Mouse (Mus musculus): ENCODE results near the gene Spdef. TPM values are rescaled to one million over a fixed set of nuclear protein-coding genes. Genes with fewer than 3 reads are reported as not detected.

The Spdef gene
- polyA plus RNA-seq, 1 experiment from 2014 or later, result 0.94 TPM

DNA sequence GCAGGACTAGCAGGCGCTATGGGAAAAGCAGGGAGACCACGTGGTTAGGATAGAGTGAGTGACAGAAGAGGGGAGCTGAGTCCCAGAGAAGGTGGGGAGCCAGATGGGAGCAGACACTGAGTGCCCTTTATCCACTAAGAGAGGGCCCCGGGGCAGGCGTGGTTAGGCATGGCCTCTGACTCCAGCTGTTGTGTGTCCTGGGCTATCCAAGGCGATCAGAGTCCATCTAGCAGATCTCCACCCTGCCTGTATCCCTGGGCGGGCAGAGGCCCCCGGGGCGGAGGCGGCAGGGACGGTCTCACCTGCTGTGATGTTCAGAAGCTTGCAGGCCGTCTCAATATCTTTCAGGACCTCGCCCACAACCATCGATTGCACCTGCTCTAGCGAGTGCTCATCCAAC is 9.1 kb downstream of the Spdef start:
- Histone ChIP-seq H3K27ac (no peak overlapping the region), H3K27me3 (ENCODE audit: control insufficient read depth, insufficient read depth, low read length) (no peaks in the 10 kb centered on the region), H3K36me3 (replicated peaks; ENCODE audit: control insufficient read depth, insufficient read depth) (no peaks in the 10 kb centered on the region), H3K9me3 (ENCODE audit: control insufficient read depth, low read length) (no peaks in the 10 kb centered on the region), H3K4me1 (replicated peaks; ENCODE audit: control insufficient read depth, insufficient read depth, low read length) (0 out of 2 replicates have a peak, but pooled peaks cover 9% of the 10 kb centered on the region), H3K4me2 (replicated peaks) (no peak overlapping the region), H3K4me3 (replicated peaks; ENCODE audit: low read length) (no peak overlapping the region), H3K9ac (no peak overlapping the region)
- no peak for DNase-seq (ENCODE audit: low spot score)
- WGBS, result 73% methylated on average over 14 of the region's 14 CpGs
- ATAC-seq (ENCODE audit: low FRiP score), result no peak

DNA sequence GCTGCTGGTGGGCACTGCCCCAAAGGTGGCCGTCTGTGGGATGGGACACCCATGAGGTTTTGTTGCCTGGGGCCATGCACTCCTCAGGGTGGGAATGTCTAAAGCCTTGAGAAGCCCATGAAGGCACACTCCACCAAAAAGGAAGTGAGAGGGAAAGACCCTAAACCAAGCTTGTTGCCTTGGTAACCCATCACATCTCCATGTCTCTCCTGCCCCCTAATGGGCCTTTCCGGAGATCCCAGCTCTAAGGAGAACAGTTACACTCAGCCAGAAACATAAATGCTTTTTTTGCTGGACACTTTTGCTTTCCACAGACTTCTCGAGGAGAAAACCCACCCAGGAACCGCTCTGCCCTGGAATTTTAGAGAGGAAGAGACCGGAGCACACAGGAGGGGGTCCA is 10.5 kb downstream of the Spdef start:
- H3K4me3 ChIP-seq (replicated peaks; ENCODE audit: low read length), result no peak overlapping the region
- no peaks in the 10 kb centered on the region for H3K36me3 ChIP-seq (replicated peaks; ENCODE audit: control insufficient read depth, insufficient read depth)
- DNase-seq (ENCODE audit: low spot score), result peak; percentile 55
- 53% methylated on average over 5 of the region's 5 CpGs for WGBS
- H3K4me2 ChIP-seq (replicated peaks), result no peak overlapping the region
- no peaks in the 10 kb centered on the region for H3K9me3 ChIP-seq (ENCODE audit: control insufficient read depth, low read length)
- H3K27me3 ChIP-seq (ENCODE audit: control insufficient read depth, insufficient read depth, low read length), result no peaks in the 10 kb centered on the region
- H3K4me1 ChIP-seq (replicated peaks; ENCODE audit: control insufficient read depth, insufficient read depth, low read length), result 0 out of 2 replicates have a peak, but pooled peaks cover 9% of the 10 kb centered on the region
- no peak overlapping the region for H3K9ac ChIP-seq
- no peak for ATAC-seq (ENCODE audit: low FRiP score)
- H3K27ac ChIP-seq, result no peak overlapping the region

DNA sequence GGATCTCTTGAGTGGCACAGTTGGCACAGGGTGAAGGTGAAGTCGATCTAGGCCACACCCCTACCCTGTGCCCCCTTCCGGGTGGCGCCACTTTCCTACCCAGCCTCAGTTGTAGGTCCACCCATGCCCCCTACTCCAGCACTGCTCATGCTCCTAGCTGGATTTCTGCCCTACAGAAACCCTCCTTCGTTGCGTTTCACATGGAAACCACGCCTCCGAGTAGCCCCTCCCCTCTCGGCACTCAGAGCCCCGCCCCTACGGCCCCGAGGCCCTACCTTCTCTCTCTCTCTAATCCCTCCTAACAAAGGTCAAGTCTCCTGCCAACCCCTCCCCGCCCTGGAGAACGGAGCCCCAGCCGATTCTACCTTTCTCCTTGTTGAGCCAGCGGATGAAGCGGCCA is 12.0 kb downstream of the Spdef start:
- WGBS, result 4% methylated on average over 16 of the region's 16 CpGs
- Histone ChIP-seq H3K9me3 (ENCODE audit: control insufficient read depth, low read length) (no peaks in the 10 kb centered on the region), H3K9ac (peak overlapping the region; percentile 4; the same call in 1 of the 2 replicates), H3K4me2 (replicated peaks) (peak overlapping the region; percentile 39), H3K27ac (no peak overlapping the region), H3K27me3 (ENCODE audit: control insufficient read depth, insufficient read depth, low read length) (no peaks in the 10 kb centered on the region), H3K4me3 (replicated peaks; ENCODE audit: low read length) (peak overlapping the region; percentile 6; the same call in 1 of the 2 replicates), H3K4me1 (replicated peaks; ENCODE audit: control insufficient read depth, insufficient read depth, low read length) (0 out of 2 replicates have a peak, but pooled peaks cover 9% of the 10 kb centered on the region), H3K36me3 (replicated peaks; ENCODE audit: control insufficient read depth, insufficient read depth) (no peaks in the 10 kb centered on the region)
- ATAC-seq (ENCODE audit: low FRiP score), result no peak
- DNase-seq (ENCODE audit: low spot score), result no peak

DNA sequence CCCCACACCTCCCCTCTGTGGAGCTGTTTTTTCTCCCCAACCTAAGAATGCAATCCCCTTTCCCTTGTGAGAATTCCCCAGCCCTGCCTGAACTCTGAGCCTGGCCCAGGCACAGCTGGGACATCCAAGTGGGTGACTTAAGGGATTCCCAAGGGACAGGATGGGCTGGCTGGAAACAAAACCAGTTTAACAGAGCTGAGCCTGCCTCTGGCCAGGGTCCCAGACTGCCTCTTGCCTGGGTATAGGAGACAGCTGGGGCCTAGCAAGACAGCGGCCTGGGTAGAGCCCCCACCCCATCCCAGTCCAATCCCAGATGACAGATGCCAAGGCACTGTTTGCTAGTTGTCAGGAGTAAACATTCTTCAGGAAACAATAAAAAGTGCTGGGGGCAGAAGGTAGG is 15.9 kb downstream of the Spdef start:
- H3K4me2 ChIP-seq (replicated peaks), result no peak overlapping the region
- DNase-seq (ENCODE audit: low spot score), result no peak
- no peak overlapping the region for H3K9ac ChIP-seq
- no peak overlapping the region for H3K4me3 ChIP-seq (replicated peaks; ENCODE audit: low read length)
- no peaks in the 10 kb centered on the region for H3K9me3 ChIP-seq (ENCODE audit: control insufficient read depth, low read length)
- 60% methylated on average over 1 of the region's 1 CpGs for WGBS
- no peaks in the 10 kb centered on the region for H3K36me3 ChIP-seq (replicated peaks; ENCODE audit: control insufficient read depth, insufficient read depth)
- peaks cover 6% of the 10 kb centered on the region; the same call in 1 of the 2 replicates for H3K4me1 ChIP-seq (replicated peaks; ENCODE audit: control insufficient read depth, insufficient read depth, low read length)
- no peak overlapping the region for H3K27ac ChIP-seq
- H3K27me3 ChIP-seq (ENCODE audit: control insufficient read depth, insufficient read depth, low read length), result no peaks in the 10 kb centered on the region
- no peak for ATAC-seq (ENCODE audit: low FRiP score)

DNA sequence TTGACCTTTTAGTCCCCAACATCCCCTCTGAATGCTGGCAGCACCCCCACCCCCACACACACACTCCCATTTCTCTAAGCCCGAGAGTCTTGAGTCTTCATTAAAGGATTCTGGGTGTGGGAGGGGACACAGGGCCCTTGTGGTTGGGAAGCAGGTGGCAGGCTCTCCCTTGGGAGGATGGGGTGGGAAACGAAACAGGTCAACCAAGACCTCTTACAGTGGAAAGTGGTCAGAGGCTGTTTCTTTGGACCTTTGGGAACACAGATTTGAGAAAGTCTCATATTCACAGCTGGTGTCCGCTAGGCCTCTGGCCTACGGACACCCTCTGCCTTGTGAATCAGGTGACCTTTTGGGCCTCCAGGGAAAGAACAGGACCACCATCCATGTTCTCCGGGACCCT is 19.1 kb downstream of the Spdef start:
- H3K36me3 ChIP-seq (replicated peaks; ENCODE audit: control insufficient read depth, insufficient read depth), result 0 out of 2 replicates have a peak, but pooled peaks cover 5% of the 10 kb centered on the region
- no peak for DNase-seq (ENCODE audit: low spot score)
- no peaks in the 10 kb centered on the region; the same call in 1 of the 2 replicates for H3K4me1 ChIP-seq (replicated peaks; ENCODE audit: control insufficient read depth, insufficient read depth, low read length)
- no peak overlapping the region for H3K4me2 ChIP-seq (replicated peaks)
- H3K27me3 ChIP-seq (ENCODE audit: control insufficient read depth, insufficient read depth, low read length), result no peaks in the 10 kb centered on the region
- ATAC-seq (ENCODE audit: low FRiP score), result no peak
- H3K9me3 ChIP-seq (ENCODE audit: control insufficient read depth, low read length), result no peaks in the 10 kb centered on the region
- no peak overlapping the region for H3K4me3 ChIP-seq (replicated peaks; ENCODE audit: low read length)
- WGBS, result 74% methylated on average over 5 of the region's 5 CpGs
- H3K27ac ChIP-seq, result no peak overlapping the region
- H3K9ac ChIP-seq, result no peak overlapping the region

DNA sequence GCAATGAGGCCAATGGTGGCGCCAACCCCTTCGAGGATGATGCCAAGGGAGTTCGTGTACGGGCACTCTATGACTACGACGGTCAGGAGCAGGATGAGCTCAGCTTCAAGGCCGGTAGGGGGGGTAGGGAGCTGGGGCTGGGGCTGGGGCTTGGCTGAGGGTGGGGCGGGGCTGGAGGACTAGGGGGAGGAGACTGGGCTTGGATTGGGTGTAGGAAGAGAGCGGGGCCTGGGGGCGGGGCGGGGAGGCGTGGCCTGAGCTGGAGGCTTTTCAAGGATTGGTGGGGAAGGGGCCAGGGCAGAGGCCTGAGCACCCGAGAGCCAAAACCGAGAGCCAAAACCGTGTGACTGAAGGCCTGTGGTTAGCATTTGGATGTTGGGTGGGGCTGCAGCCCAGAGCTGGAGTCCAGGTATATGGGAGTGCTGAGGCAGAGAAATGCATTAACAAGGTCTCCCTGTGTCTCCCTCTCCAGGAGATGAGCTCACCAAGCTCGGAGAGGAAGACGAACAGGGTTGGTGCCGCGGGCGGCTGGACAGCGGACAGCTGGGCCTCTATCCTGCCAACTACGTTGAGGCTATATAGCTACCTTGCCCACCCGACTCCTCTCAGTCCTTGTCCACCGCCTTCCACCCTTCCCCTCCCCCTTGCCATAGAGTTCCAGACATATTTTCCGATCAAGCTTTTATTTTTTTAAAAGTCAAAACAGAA is 20.6 kb downstream of the Spdef start:
- Histone ChIP-seq H3K36me3 (replicated peaks; ENCODE audit: control insufficient read depth, insufficient read depth) (0 out of 2 replicates have a peak, but pooled peaks cover 8% of the 10 kb centered on the region), H3K27me3 (ENCODE audit: control insufficient read depth, insufficient read depth, low read length) (no peaks in the 10 kb centered on the region), H3K9ac (no peak overlapping the region; the same call in 1 of the 2 replicates), H3K27ac (no peak overlapping the region), H3K4me1 (replicated peaks; ENCODE audit: control insufficient read depth, insufficient read depth, low read length) (no peaks in the 10 kb centered on the region; the same call in 1 of the 2 replicates), H3K9me3 (ENCODE audit: control insufficient read depth, low read length) (no peaks in the 10 kb centered on the region), H3K4me2 (replicated peaks) (peak overlapping the region; percentile 47), H3K4me3 (replicated peaks; ENCODE audit: low read length) (0 out of 2 replicates have a peak overlapping the region, but pooled peaks have one; percentile 8)
- peak; percentile 85 for ATAC-seq (ENCODE audit: low FRiP score)
- DNase-seq (ENCODE audit: low spot score), result peak; percentile 66
- WGBS, result 6% methylated on average over 25 of the region's 25 CpGs

DNA sequence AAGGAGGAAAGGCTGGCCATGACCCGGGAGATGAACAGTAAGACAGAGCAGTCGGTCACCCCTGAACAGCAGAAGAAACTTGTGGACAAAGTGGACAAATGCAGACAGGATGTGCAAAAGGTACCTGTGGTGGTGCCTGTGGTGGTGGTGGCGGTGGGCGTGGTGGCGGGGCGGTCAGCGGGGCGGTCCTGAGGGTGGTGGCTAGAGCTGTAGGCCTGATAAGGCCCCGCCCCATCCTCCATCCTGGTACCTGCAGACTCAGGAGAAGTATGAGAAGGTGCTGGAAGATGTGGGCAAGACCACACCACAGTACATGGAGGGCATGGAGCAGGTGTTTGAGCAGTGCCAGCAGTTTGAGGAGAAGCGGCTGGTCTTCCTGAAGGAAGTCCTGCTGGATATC is 23.1 kb downstream of the Spdef start:
- Histone ChIP-seq H3K27me3 (ENCODE audit: control insufficient read depth, insufficient read depth, low read length) (no peaks in the 10 kb centered on the region), H3K9ac (no peak overlapping the region), H3K27ac (no peak overlapping the region), H3K4me1 (replicated peaks; ENCODE audit: control insufficient read depth, insufficient read depth, low read length) (no peaks in the 10 kb centered on the region; the same call in 1 of the 2 replicates), H3K9me3 (ENCODE audit: control insufficient read depth, low read length) (no peaks in the 10 kb centered on the region), H3K4me2 (replicated peaks) (no peak overlapping the region), H3K4me3 (replicated peaks; ENCODE audit: low read length) (no peak overlapping the region), H3K36me3 (replicated peaks; ENCODE audit: control insufficient read depth, insufficient read depth) (0 out of 2 replicates have a peak, but pooled peaks cover 8% of the 10 kb centered on the region)
- no peak for DNase-seq (ENCODE audit: low spot score)
- no peak for ATAC-seq (ENCODE audit: low FRiP score)
- 40% methylated on average over 10 of the region's 10 CpGs for WGBS

DNA sequence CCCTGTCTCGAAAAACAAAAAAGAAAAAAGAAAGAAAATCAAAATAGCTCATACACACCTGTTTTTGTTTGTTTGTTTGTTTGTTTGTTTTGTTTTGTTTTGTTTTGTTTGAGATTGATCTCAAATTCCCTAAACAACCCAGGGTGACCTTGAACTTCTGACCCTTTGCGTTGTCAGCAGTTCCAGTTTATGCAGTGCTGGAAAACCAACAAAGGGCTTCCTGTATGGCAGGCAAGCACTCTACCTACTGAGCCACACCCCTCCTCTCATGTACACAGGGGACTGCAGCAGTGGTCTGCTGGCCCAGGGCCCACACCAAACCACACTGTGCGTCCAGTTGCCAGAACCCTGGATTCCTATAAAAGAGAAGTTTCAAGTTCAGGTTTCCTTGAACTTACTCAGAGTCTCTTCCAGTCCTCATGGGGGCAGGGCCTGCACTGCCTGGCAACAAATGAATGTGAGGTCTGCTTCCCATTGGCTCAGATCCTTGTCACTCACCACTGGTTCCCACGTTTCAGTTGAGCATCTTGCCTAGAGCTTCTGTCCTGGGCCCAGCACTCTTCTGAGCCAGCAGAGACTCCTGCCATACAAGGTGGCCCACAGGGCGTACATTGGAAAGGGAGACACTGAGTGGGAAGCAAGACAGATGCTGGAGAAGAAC is 24.7 kb downstream of the Spdef start:
- H3K9ac ChIP-seq, result no peak overlapping the region
- no peaks in the 10 kb centered on the region; the same call in 1 of the 2 replicates for H3K4me1 ChIP-seq (replicated peaks; ENCODE audit: control insufficient read depth, insufficient read depth, low read length)
- H3K4me3 ChIP-seq (replicated peaks; ENCODE audit: low read length), result no peak overlapping the region
- H3K36me3 ChIP-seq (replicated peaks; ENCODE audit: control insufficient read depth, insufficient read depth), result 0 out of 2 replicates have a peak, but pooled peaks cover 8% of the 10 kb centered on the region
- ATAC-seq (ENCODE audit: low FRiP score) (no peak), DNase-seq (ENCODE audit: low spot score) (peak; percentile 60)
- 65% methylated on average over 5 of the region's 5 CpGs for WGBS
- H3K4me2 ChIP-seq (replicated peaks), result no peak overlapping the region
- no peaks in the 10 kb centered on the region for H3K9me3 ChIP-seq (ENCODE audit: control insufficient read depth, low read length)
- no peaks in the 10 kb centered on the region for H3K27me3 ChIP-seq (ENCODE audit: control insufficient read depth, insufficient read depth, low read length)
- no peak overlapping the region for H3K27ac ChIP-seq

DNA sequence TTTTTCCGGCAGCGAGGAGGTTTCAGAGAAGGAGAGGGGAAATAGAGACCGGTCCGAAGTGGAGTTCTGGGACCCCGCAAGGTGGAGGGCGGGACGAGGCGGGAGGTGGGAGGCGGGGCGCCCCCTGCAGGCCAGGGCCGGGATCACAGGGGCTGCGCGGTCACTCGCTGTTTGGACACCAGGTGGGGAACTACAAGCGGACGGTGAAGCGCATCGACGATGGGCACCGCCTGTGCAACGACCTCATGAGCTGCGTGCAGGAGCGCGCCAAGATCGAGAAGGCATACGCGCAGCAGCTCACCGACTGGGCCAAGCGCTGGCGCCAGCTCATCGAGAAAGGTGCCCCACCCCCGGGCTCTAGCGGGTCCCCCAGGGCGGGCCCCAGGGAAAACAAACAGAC is 26.2 kb downstream of the Spdef start:
- no peaks in the 10 kb centered on the region for H3K27me3 ChIP-seq (ENCODE audit: control insufficient read depth, insufficient read depth, low read length)
- WGBS, result 1% methylated on average over 32 of the region's 34 CpGs
- no peak overlapping the region for H3K27ac ChIP-seq
- no peak for ATAC-seq (ENCODE audit: low FRiP score)
- no peak overlapping the region for H3K9ac ChIP-seq
- H3K4me2 ChIP-seq (replicated peaks), result peak overlapping the region; percentile 50
- H3K4me3 ChIP-seq (replicated peaks; ENCODE audit: low read length), result peak overlapping the region; percentile 7; the same call in 1 of the 2 replicates
- no peaks in the 10 kb centered on the region for H3K4me1 ChIP-seq (replicated peaks; ENCODE audit: control insufficient read depth, insufficient read depth, low read length)
- H3K9me3 ChIP-seq (ENCODE audit: control insufficient read depth, low read length), result no peaks in the 10 kb centered on the region
- H3K36me3 ChIP-seq (replicated peaks; ENCODE audit: control insufficient read depth, insufficient read depth), result 0 out of 2 replicates have a peak, but pooled peaks cover 8% of the 10 kb centered on the region
- DNase-seq (ENCODE audit: low spot score), result peak; percentile 58
